ENCODE assay signal across 9 mouse cellular contexts in the genomic region with DNA sequence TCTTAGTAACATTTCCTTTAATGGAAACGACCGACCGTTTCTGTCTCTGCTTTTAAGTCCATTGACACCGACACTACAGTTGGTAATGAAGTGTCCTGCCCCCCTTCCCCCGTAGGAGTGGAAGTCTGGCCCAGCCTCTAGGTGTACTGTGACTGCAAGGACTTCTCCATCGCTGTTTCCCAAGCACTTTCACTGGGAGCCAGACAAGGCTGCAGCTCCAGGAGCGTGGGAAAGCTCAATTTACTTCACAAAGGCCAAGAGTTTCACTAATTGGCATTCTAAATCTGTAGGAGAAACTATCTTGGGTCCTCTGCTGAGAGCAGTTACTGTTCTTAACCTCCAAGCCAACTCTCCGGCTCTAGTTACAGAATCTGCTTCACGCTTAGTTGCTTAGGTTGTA. TPM values are rescaled to one million over a fixed set of nuclear protein-coding genes. Genes with fewer than 3 reads are reported as not detected.
DNase-seq lines count a peak whose midpoint lies in the region; ATAC-seq and TF ChIP-seq lines count a peak whose summit lies in the region.
"Had no signal": no experiment of that assay in that cellular context is flagged by ENCODE, and none has a peak within 500 bp of the region (broad histone marks: within the 10 kb centered on the region; RNA-seq: fewer than 3 reads in every experiment).

No protein-coding gene starts in this region.

- peaks cover 29% of the 10 kb centered on the region for H3K36me3 ChIP-seq in heart, adult 2 months (ENCODE audit: control insufficient read depth, insufficient read depth, low read length)
- H3K36me3 ChIP-seq in forebrain, postnatal 0 days (ENCODE audit: insufficient read depth), result no peaks in the 10 kb centered on the region
- H3K36me3 ChIP-seq in midbrain, embryonic 10.5 days, result no peaks in the 10 kb centered on the region

- no peaks in the 10 kb centered on the region for H3K9me3 ChIP-seq in forebrain, postnatal 0 days (ENCODE audit: low read length)
- H3K9me3 ChIP-seq in midbrain, embryonic 10.5 days (replicated peaks), result no peaks in the 10 kb centered on the region

- H3K27me3 ChIP-seq in heart, adult 2 months (ENCODE audit: control insufficient read depth, insufficient read depth, low read length), result no peaks in the 10 kb centered on the region
- H3K27me3 ChIP-seq in forebrain, postnatal 0 days (ENCODE audit: insufficient read depth, low read length), result no peaks in the 10 kb centered on the region
- no peaks in the 10 kb centered on the region for H3K27me3 ChIP-seq in midbrain, embryonic 10.5 days (ENCODE audit: low read depth, poor library complexity, severe bottlenecking)

- no peak for TF ChIP-seq EP300 in heart, adult 2 months (IDR thresholded peaks at IDR 0.05; ENCODE audit: insufficient read depth, low read depth, low read length)

- no peak overlapping the region for H3K4me3 ChIP-seq in heart, adult 2 months
- H3K4me3 ChIP-seq in forebrain, postnatal 0 days (ENCODE audit: low read depth, low read length), result no peak overlapping the region
- H3K4me3 ChIP-seq in midbrain, embryonic 10.5 days, result no peak overlapping the region

- H3K27ac ChIP-seq in heart, adult 2 months, result peak overlapping the region; percentile 63
- H3K27ac ChIP-seq in forebrain, postnatal 0 days (ENCODE audit: low read depth, low read length), result 0 out of 2 replicates have a peak overlapping the region, but pooled peaks have one; percentile 2
- H3K27ac ChIP-seq in midbrain, embryonic 10.5 days (replicated peaks), result peak overlapping the region; percentile 61; the same call in 1 of the 2 replicates

- 13% methylated on average over 9 of the region's 9 CpGs for WGBS in heart, adult 2 months
- 12% methylated on average over 9 of the region's 9 CpGs for WGBS in forebrain, postnatal 0 days
- 26% methylated on average over 9 of the region's 9 CpGs for WGBS in midbrain, embryonic 10.5 days

- intact Hi-C loops in heart, adult 2 months (cut with DNase I), result no loop called here
- intact Hi-C loops in heart, postnatal 36 days (cut with DNase I), result no loop called here
- intact Hi-C loops in left cerebral cortex, postnatal 4 days (cut with DNase I), result no loop called here

- peak; percentile 58 for ATAC-seq in forebrain, postnatal 0 days

- no peak overlapping the region for H3K4me2 ChIP-seq in forebrain, postnatal 0 days (ENCODE audit: low read depth)

- peaks cover 37% of the 10 kb centered on the region for H3K4me1 ChIP-seq in heart, adult 2 months (ENCODE audit: control insufficient read depth, insufficient read depth, low read length)
- peaks cover 3% of the 10 kb centered on the region for H3K4me1 ChIP-seq in forebrain, postnatal 0 days (ENCODE audit: insufficient read depth)
- H3K4me1 ChIP-seq in midbrain, embryonic 10.5 days, result peaks cover 24% of the 10 kb centered on the region

- peaks cover 3% of the 10 kb centered on the region; the same call in 1 of the 2 replicates for H3K79me2 ChIP-seq in heart, adult 2 months (replicated peaks; ENCODE audit: control insufficient read depth, insufficient read depth, low read length)

- 0 out of 2 replicates have a peak overlapping the region, but pooled peaks have one; percentile 10 for H3K9ac ChIP-seq in heart, adult 2 months (ENCODE audit: low read depth, low read length)
- H3K9ac ChIP-seq in forebrain, postnatal 0 days, result no peak overlapping the region

- TF ChIP-seq CTCF in heart, adult 2 months (IDR thresholded peaks at IDR 0.05), result no peak
- no peak for TF ChIP-seq CTCF in forebrain, postnatal 0 days (IDR thresholded peaks at IDR 0.05; ENCODE audit: low read depth)

- no peak for TF ChIP-seq POLR2A in heart, adult 2 months (IDR thresholded peaks at IDR 0.05; ENCODE audit: insufficient read depth, low read depth, low read length)

- DNase-seq in heart, adult 2 months, result peak in 1 of 2 experiments; percentile 41
- DNase-seq in heart, postnatal 36 days, result no peak
- DNase-seq in Muller cell, postnatal 12 days (ENCODE audit: inconsistent ontology term), result peak; percentile 49
- DNase-seq in forebrain, postnatal 0 days, result peak; percentile 41
- DNase-seq in midbrain, embryonic 10.5 days (ENCODE audit: low spot score), result no peak
- DNase-seq in urinary bladder, postnatal 36 days (ENCODE audit: low spot score in 2 of 2), result no peak
- no peak for DNase-seq in ovary, postnatal 10 days (ENCODE audit: low spot score)
- DNase-seq in left cerebral cortex, postnatal 4 days, result no peak
- DNase-seq: thymus, adult 18-20 months had no signal

RNA-seq across cellular contexts. Expression of gene Jmjd1c, which starts 42.5 kb away (rescaled TPM):
- 10 to 100 TPM; 34.5 to 36.8 TPM for total RNA-seq in heart, adult 2 months (2021)
- polyA plus RNA-seq in heart, adult 2 months (2012; rRNA removed), result 8.5 and 14.7 TPM in 2 replicates
- 10 to 100 TPM; 39.4 to 41.1 TPM for total RNA-seq in heart, postnatal 36 days (2021)
- 67.1 and 76.8 TPM in 2 replicates for total RNA-seq in forebrain, postnatal 0 days (2014; rRNA removed)
- 29.6 and 44.4 TPM in 2 replicates for polyA plus RNA-seq in forebrain, postnatal 0 days (2015; fragmentation: Nextera tagmentation; extraction: Ambion mirVana)
- 27.1 and 28.4 TPM in 2 replicates for polyA plus RNA-seq in midbrain, embryonic 10.5 days (2016; fragmentation: Nextera tagmentation; extraction: Ambion mirVana)
- 100 to 1,000 TPM; 135 to 143 TPM for total RNA-seq in left cerebral cortex, postnatal 4 days (2021)

RNA-seq across cellular contexts. Expression of gene Reep3, which starts 43.3 kb away (rescaled TPM):
- total RNA-seq in heart, adult 2 months (2021), result 10 to 100 TPM; 19.7 to 20.2 TPM
- polyA plus RNA-seq in heart, adult 2 months (2012; rRNA removed), result 14.9 and 27.7 TPM in 2 replicates
- total RNA-seq in heart, postnatal 36 days (2021), result 10 to 100 TPM; 22.2 to 22.5 TPM
- total RNA-seq in forebrain, postnatal 0 days (2014; rRNA removed), result 21.7 and 30.8 TPM in 2 replicates
- polyA plus RNA-seq in forebrain, postnatal 0 days (2015; fragmentation: Nextera tagmentation; extraction: Ambion mirVana), result 18.8 and 23.7 TPM in 2 replicates
- 31.7 and 36.7 TPM in 2 replicates for polyA plus RNA-seq in midbrain, embryonic 10.5 days (2016; fragmentation: Nextera tagmentation; extraction: Ambion mirVana)
- 10 to 100 TPM; 24.4 to 27.9 TPM for total RNA-seq in left cerebral cortex, postnatal 4 days (2021)

Comparison
In these comparisons a context has a peak if more than half of its experiments do, and no peak if none do; other contexts are left out.
1. DNase-seq: peak in Muller cell, postnatal 12 days (single experiment) and forebrain, postnatal 0 days (single experiment); none in heart, postnatal 36 days (0 of 2), midbrain, embryonic 10.5 days (single experiment), urinary bladder, postnatal 36 days (0 of 2), ovary, postnatal 10 days (single experiment) and left cerebral cortex, postnatal 4 days (single experiment).
2. H3K27ac ChIP-seq: peak in every context shown above with its lines; median percentile 63 in heart, adult 2 months; 61 in midbrain, embryonic 10.5 days; 2 in forebrain, postnatal 0 days.